Mouse (Mus musculus) forelimb bud, embryonic 11.5 days (tissue): ENCODE measurements around the gene Ube2v1.
"Not testable (repeated sequence)": the region's sequence is repeated elsewhere in the genome, so short reads cannot be mapped to it uniquely, and the experiment has no call there.

Source experiments
- DNase-seq: peaks from one replicate; pipeline ENCODE4 v3.0.0-alpha.2; 2012; ENCODE audit warnings: low read depth, low spot score

Gene Ube2v1

DNA sequence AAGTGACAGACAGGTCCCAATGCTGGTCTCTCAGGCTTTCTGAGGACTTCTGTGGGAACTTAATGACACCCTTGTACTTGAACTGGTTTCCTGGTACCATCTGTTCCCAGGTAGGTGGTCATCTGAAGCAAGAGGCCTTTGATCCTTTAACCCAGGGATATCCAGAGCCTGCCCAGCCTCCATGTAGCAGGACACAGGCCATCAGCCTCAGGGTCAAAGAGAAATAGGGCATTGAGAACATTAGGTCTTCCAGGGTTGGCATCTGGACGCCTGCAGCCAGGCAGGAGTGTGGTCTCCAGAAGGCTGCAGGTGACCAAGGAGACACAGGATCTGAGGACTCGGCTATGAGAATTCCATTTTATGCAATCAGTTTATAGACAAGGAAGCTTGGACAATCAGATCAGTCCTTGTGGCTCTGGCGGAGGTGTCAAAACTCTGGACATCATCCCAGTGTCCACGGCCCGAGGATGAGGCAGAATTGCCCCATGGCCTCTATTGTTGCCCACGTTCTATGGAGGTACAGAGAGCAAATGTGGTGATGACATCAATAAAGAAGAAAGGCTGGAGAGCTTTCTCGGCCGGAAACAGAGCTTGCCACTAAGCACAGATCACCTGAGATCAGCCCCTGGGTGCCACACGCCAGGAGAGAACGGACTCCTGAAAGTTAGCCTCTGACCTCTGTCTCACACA is 23.2 kb upstream of the Ube2v1 start:
- no peak for DNase-seq

DNA sequence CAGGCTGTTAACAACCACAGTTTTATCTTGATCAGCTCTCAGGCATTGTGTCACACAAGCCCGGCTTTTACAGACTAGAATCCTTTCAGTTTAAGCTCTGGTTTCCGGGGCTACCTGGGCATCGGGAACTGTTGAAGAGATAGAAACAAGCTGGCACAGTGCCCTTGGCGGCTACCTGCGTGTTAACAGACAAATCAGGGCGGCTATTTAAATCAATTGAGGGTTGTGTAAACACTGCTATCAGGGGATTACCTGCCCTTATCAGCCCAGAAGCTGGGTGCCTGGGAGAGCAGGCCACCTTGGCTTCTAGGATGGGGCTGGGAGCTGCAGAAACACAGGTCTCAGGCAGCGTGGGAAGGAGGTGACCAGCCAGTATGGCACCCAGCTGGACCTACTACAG is 20.8 kb upstream of the Ube2v1 start:
- no peak for DNase-seq

DNA sequence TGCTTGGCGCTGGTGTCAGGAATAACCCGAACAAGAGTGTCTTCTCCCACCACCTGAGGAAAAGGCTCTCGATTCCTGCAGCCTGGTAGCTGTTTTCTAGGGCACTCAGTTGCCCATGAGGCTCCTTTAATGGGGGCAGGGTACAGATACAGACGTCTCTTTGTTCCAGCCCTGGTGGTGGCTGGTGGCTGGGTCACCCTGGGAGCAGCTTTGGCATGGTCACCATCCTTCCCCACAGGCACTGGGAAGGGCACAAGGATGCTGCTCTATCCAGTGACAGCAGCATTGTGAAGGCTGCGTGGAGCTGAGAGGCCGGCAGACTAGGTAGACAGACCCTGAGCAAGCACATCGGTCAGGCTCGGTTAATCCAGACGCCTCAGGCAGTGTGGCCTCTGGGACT is 19.7 kb upstream of the Ube2v1 start:
- DNase-seq = no peak

DNA sequence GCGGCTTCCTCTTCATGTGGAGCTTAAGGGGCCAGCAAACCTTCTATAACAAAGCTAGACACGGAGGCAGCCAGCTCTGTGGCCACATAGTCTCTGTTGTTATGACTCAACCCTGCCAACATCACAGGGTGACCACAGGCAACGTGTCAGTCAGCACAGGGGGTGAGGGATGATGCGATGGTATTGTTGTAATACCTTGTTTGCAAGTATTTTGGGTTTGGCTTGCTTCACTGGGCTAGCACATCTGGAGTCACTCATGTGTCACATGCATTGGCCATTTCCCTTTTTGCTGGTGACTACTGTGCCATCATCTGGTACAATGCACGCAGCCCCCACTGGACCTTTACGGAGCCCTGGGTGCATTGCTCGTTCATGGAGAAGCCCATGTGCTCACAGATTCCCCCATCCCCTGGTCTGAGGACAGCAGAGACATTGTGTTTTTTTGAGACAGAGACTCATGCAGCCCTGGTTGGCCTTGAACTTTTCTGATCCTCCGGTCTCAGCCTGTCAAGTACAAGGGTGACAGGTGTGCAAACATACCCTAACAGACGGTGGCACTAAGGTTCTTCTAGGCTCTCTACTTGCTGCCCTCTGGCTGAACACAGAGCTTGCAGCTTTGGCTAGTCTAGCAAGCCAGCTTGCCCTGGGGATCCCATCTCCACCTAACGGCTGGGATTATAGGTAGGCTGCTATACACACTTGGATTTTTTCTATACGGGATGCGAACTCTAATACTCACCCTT is 17.6 kb upstream of the Ube2v1 start:
- no peak for DNase-seq

DNA sequence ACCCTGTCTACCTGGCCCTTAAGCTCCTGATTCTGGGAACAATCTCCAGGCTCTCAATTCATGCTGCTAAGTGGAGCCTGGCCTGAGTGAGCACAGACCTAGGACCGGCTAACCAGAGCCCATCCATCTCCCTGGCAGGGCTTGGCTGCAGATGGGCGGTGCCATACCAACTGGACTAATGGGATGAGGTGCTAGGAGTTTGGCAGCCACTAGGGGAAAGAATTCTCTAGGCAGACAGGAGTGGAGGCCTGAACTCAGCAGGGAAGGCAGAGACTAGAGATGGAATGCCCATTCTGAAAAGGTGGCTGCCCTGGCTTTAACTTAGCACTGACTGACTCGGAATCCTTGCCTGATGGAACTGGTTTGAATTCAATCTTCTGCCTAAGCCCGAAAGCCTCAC is 14.5 kb upstream of the Ube2v1 start:
- DNase-seq = no peak

DNA sequence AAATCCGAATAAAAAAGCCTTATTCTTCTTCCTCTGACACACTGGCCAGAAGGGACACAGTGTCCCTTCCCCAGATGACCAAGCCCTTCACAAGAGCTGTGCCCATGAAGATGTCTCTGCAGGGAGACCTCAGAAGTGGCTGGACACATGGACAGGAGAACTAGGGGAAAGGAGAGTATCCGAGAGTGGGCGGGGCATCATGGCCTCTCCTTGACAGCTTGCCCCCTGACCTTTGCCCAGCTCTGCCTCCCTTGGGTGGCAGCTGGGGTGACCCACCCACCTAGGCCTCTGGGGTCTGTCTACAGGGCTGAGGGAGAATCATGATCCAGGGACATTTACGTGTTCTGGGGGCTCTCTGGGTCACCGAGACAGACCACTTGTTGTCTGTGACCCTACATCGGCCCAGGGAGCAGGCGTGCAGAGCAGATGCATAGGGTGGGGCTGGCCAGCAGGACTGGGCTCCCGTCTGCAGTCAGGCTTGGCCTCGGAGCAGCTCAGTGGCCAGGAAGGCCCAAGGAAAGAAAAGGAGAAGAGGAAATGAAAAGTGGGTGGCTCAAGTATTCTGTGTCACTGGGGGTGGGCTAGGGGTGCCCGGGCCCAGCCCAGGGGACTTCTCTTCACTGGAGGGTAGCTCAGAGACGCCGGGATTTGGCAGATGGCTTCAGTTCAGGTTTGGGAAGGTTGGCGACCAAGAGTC is 11.6 kb upstream of the Ube2v1 start:
- DNase-seq = not testable (repeated sequence)

DNA sequence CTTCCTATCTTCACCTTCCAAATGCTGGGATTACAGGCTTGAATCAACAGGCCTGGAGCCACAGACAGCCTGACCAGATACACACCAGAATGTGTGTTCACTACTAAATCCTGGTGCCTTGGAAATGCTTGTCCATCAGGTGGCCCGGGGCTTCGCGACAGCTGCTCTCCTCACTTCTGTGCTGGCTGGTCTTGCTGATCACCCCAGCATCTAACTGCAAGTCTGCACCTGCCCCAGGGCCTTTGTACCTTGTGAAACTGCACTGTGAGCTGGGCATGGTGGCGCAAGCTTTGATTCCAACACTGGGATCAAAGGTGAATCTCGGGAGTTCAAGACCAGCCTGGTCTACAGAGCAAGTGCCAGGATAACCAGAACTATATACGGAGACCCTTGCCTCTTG is 10.3 kb upstream of the Ube2v1 start:
- DNase-seq = no peak

DNA sequence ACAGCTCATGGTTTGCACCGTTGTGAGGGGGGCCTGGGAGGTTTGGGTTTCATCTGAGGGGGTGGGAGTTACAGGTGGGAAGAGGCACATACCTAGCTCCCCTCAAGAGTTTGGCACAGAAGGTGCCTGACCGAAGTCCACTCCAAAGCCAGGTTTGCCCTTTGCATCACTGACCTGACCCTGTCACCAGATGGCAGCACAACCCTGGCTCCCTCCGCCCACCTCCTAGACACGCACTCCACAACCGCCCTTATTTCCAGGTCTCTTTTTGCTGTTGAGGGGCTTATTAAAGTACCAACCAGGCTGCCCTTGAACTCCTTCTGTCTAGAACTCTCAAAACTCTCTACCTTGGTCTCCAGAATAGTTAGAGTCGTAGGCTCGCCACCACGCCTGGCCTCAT is 9.4 kb upstream of the Ube2v1 start:
- DNase-seq = no peak

DNA sequence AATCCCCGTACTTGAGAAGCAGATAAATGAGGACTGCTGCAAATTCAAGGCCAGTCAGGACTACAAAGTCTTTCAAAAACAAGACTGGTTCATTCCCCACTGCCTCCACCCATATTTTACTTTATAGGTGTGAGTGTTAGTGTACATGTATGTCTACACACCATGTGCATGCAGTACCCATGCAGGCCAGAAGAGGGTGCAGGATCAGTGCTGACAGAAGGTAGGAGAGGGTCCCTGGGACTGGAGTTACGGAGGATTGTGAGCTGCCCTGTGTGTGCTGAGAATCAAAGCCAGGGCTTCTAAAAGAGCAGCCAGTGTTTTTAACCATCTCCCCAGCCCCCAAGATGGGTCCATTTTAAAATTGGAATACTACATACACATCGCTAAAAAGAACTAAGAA is 8.4 kb upstream of the Ube2v1 start:
- DNase-seq = no peak

DNA sequence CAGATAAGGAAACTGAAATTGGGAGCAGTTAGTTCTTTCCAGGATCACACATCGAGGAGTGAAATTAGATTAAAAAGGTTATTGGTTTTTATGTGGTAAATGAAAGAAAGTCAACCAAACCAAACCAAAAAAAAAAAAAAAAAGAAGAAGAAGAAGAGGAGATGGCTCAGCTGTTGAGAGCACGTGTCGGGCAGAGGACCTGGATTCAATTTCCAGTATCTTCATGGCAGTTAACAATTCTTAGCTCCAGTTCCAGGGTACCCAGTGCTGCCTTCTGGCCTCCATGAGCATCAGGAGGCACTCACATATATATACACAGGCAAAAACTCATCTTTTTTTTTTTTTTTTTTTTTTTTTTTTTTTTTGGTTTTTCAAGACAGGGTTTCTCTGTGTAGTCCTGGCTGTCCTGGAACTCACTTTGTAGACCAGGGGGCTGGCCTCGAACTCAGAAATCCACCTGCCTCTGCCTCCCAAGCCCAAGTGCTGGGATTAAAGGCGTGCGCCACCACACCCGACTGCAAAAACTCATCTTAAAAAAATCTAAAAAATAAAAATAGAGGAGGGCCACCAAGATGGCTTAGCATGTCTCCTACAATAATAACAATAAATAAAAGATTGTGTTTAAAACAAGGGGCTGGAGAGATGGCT is 3.1 kb upstream of the Ube2v1 start:
- DNase-seq = no peak

DNA sequence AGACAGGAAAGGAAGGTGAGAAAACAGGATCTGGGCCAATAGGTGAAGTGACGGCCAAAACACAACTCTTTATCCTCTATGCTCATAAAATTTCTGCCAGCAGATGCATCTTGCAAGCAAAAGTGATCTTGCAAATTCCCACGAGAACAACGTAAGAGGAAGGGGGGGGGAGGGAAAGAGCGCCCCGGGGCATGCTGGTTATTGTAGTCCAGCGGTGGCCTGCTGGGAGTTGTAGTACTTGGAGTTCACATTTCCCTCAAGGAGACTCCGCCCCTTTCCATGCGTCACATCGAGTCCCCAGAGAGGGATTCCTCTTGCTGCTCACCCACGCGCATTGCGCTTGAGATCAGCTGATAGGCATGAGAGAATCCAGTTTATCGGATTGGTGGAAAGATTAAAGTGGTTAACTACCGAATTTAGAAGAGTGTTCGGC is 2.5 kb upstream of the Ube2v1 start:
- peak; percentile 99 for DNase-seq

DNA sequence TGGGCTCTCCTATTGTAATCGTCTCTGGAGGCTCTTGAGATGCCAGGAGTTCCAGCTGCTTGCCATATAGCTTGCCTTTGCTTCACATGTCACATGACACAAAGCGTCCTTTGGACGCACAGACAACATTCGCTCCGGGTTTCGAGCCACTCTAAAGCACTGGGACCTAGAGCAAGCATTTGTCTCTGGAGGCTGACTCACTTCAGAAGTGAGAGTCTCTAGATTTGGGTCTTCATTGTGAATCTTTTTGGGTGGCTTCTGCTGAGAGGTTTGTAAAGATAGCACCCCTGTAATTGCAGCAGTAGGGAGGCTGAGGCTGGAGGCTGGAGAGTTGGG is 1.6 kb upstream of the Ube2v1 start:
- no peak for DNase-seq

DNA sequence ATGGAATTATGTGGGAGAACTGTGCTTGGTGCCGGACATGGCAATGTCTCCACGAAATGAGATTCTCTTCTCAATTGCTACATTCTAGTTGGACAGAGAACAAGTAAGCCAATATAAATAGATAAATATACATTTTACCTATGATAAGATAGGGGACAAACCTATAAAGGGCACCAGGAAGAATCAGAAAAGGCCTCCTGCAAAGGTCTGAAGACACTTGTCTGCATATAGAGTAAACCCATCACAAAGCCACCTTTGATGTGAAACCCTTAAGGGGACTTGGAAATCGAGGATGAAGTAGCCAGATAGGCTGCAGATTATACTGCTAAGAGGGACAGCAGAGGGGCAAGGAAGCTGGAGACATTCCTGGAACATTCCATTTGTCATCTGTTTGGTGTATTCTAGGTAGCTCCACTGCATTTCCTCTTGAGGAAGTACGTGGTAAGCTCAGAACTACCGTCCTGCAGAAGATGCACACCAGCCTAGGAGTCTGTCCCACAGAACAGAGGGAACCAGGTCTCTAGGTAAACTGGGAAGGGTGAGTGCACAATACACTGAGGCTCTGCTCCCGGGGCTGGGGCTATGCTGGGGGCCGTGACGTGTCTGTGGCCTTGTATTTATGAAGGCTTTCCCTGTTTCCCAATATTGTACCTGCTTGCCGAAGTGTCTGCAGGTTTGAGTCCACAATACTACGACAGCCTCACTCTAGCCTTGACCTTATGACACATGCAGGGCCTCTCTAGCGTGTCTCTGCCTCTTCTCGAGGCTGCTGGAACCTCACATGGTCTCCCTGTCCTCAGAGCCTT is 1.0 kb upstream of the Ube2v1 start:
- no peak for DNase-seq

DNA sequence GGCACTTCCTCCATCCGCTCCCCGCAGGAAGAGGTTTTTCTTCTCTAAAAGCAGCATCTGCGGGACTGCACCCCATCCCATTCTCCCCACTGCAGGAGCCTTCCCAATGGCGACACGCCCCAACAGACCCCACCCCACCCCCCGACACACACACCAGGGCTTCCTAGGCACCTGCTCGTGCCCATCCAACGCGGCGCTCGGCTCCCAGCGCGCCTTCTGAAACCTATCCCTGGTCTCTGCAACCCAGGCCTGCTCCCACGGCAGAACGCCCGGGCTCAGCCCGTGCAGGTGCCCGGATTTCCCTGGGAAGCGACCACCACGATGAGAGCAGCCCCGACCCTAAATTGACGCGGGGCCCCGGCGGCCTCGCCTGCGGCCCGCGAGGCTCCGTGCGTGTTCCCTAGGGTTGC is 709 bp downstream of the Ube2v1 start:
- DNase-seq = peak; percentile 7

DNA sequence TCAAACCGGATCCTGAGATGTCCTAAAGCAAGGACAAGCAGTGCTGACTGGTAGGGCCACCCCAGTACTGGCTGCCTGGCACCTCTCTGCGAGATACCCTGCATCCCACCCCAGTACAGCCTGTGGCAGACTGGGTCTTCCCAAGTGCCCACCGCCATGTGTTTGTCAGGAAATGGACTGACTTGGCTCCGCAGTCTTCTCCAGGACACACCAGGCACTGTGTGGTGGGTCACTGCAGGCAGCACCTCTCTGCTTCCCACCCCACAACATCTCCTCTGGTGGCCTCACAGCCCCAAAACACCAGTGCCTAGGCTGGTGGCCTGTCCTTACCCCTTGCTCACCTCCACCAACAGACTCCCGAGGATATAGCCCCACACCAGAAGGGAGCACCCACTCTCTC is 1.5 kb downstream of the Ube2v1 start:
- DNase-seq = no peak

DNA sequence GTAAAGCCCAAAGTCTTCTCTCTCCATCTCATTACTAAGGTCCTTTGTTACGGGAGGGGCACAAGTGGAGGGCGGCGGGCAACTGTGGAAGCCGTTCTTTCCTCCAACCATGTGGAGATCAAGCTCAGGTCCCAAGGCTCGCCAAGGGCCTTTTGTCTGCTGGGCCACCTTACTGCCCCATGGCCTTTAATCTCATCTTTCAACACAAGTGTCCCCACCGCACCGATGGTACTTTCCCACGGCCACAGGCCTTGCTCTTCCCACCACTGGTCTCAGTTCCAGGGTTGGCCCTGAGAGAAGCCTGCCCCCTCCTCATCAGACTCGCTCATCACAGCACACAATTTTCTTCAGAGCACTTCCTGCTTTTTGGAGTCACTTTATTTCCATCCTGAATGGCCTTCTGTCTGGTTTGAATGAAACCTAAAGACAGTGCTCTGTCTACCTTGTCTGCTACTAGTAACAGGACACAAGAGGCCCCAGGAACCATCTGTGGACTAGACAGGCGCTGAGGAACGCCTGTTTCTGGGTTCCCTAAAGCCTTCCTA is 2.2 kb downstream of the Ube2v1 start:
- DNase-seq = no peak

DNA sequence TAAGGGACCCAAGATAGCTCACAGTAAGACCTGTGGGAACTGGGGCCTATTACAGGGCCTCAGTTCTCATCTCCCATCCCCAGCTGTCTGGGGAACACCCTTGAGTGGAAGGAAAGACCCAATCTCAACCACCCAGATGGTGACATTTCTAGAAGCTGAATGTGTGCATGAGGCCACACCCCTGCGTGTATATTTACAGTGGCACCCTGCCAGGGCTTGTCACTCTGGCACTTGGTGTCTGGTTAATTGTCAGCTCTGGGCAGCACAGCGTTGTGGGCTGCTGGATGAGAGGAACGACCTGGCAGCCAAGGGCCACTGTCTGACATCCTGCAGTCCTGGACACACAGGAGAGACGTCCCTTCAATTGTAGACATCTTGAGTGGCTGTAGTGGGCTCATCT is 3.0 kb downstream of the Ube2v1 start:
- peak; percentile 6 for DNase-seq

DNA sequence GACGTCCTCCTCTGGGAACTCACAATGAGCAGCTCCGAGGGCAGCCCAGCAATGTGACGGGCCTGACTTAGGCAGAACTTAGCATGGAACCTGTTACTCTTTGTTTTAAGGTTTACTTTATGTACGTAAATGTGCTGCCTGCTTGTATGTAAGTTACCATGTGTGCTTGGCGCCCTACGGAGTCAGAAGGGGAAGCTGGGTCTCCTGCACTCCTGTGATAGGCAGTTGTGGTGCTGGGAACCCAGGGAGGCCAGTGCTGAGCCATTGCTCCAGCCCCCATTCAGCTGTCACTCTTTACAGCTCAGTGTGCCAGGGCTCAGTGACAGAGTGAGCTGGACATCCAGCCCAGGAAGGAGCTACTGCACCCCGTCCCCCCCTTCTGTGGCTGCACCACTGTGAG is 4.9 kb downstream of the Ube2v1 start:
- DNase-seq = no peak

DNA sequence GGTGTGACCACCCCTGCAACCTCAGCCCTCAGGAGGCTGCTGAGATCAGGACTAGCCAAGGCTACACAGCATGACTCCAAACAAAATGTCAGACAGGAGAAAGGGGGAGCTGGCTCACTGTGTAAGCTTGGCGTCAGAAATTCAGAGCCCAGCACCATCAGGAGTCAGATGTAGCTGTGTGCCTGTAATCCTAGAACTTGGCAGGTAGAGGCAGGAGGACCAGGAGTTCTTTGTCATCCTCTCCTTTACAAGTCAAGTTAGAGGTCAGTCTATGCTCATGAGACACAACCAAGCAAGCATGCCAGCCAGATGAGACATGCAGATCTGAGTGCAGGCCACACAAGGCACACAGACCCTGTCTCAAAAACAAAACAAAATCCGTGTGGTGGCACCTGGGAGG is 6.2 kb downstream of the Ube2v1 start:
- no peak for DNase-seq

DNA sequence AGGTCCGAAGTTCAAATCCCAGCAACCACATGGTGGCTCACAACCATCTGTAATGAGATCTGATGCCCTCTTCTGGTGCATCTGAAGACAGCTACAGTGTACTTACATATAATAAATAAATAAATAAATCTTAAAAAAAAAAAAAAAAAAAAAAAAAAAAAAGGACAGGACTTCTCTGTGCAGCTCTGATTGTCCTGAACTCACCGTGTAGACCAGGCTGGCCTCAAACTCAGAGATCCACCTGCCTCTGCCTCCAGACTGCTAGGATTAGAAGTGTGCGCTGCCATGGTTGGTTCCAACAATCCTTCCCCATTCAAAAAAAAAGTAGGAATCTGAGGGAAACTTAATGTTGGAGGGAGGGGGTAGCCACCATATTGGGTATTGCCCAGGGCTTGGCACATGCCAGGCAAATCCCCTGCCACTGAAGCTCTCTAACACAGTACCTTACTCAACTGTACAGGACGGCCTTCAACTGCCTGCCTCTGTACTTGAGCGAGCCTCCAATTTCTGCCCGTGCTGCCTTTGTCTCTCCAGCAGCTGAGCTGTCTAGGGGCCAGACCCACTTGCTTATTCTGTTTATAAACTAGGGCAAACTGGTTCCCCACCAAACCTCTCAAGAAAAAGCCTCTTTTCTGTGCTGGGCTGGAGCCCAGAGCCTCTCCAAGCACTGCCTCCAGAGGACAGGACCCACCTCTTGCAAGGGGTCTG is 7.4 kb downstream of the Ube2v1 start:
- DNase-seq = no peak

DNA sequence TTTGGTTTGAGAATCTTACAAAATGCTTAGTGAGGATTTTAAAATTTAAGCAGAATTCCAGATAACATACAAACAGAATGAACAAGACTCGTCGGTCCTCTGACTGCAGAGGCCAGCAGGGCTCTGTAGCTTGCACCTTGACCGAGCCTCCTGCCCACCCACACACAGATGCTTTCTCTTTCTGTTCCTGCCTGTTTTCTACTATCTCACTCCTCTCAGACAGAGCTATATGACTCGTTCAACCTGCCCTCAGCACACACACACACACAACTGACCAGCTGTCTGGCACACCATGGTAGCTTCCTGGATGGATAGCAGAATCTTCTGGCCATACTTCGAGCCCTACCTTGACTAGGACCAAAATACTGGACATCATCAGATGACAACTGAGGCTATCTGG is 8.9 kb downstream of the Ube2v1 start:
- DNase-seq = no peak
